Mouse (Mus musculus): ENCODE results near the gene Fam129a. TPM values are rescaled to one million over a fixed set of nuclear protein-coding genes. Genes with fewer than 3 reads are reported as not detected.

Gene Fam129a
- polyA plus RNA-seq, 1 experiment from 2014 or later: 4.6 TPM

- ATAC-seq (ENCODE audit: insufficient read depth): no peak
- peaks cover 10% of the 10 kb centered on the region for H3K4me1 ChIP-seq (ENCODE audit: insufficient read depth)
Measured at GRCm38 (mm10) chr1:151710424-151711055, 139.6 kb downstream of the Fam129a start.

GRCm38 (mm10) chr1:151711062-151711461, 140.1 kb downstream of the Fam129a start:
- no peaks in the 10 kb centered on the region for H3K36me3 ChIP-seq (ENCODE audit: insufficient read depth)
- TF ChIP-seq CTCF (IDR thresholded peaks at IDR 0.05; ENCODE audit: low read depth): no peak
- H3K27ac ChIP-seq (ENCODE audit: low read depth): no peak overlapping the region
- no peak overlapping the region for H3K9ac ChIP-seq
- 63% methylated on average over 7 of the region's 7 CpGs for WGBS
- no peaks in the 10 kb centered on the region for H3K27me3 ChIP-seq (ENCODE audit: insufficient read depth, low read length)
- H3K4me2 ChIP-seq: no peak overlapping the region
- H3K4me3 ChIP-seq (ENCODE audit: low read depth, low read length): no peak overlapping the region
- DNase-seq (no peak), ATAC-seq (ENCODE audit: insufficient read depth) (no peak)
- H3K9me3 ChIP-seq (ENCODE audit: low read depth, low read length): no peaks in the 10 kb centered on the region
- H3K4me1 ChIP-seq (ENCODE audit: insufficient read depth): peaks cover 10% of the 10 kb centered on the region

More at GRCm38 (mm10) chr1:151710424-151711055, 139.6 kb downstream of the Fam129a start:
- WGBS: 41% methylated on average over 5 of the region's 5 CpGs
- Histone ChIP-seq H3K4me2 (no peak overlapping the region), H3K4me3 (ENCODE audit: low read depth, low read length) (no peak overlapping the region), H3K27ac (ENCODE audit: low read depth) (no peak overlapping the region), H3K9ac (no peak overlapping the region), H3K27me3 (ENCODE audit: insufficient read depth, low read length) (no peaks in the 10 kb centered on the region), H3K9me3 (ENCODE audit: low read depth, low read length) (no peaks in the 10 kb centered on the region), H3K36me3 (ENCODE audit: insufficient read depth) (no peaks in the 10 kb centered on the region)
- peak; percentile 51 for DNase-seq
- no peak for TF ChIP-seq CTCF (IDR thresholded peaks at IDR 0.05; ENCODE audit: low read depth)

- H3K4me3 ChIP-seq (ENCODE audit: low read depth, low read length): no peak overlapping the region
- H3K36me3 ChIP-seq (ENCODE audit: insufficient read depth): no peaks in the 10 kb centered on the region
- no peak for ATAC-seq (ENCODE audit: insufficient read depth)
- no peak overlapping the region for H3K4me2 ChIP-seq
- no peak for DNase-seq
- no peak overlapping the region for H3K27ac ChIP-seq (ENCODE audit: low read depth)
- H3K9me3 ChIP-seq (ENCODE audit: low read depth, low read length): no peaks in the 10 kb centered on the region
- H3K9ac ChIP-seq: no peak overlapping the region
- TF ChIP-seq CTCF (IDR thresholded peaks at IDR 0.05; ENCODE audit: low read depth): no peak
- H3K4me1 ChIP-seq (ENCODE audit: insufficient read depth): peaks cover 10% of the 10 kb centered on the region
- no peaks in the 10 kb centered on the region for H3K27me3 ChIP-seq (ENCODE audit: insufficient read depth, low read length)
- WGBS: 53% methylated on average over 5 of the region's 5 CpGs
Measured at GRCm38 (mm10) chr1:151712664-151713063, 141.7 kb downstream of the Fam129a start.

GRCm38 (mm10) chr1:151713622-151714021, 142.6 kb downstream of the Fam129a start:
- DNase-seq (no peak), ATAC-seq (ENCODE audit: insufficient read depth) (no peak)
- Histone ChIP-seq H3K27ac (ENCODE audit: low read depth) (no peak overlapping the region), H3K9me3 (ENCODE audit: low read depth, low read length) (no peaks in the 10 kb centered on the region), H3K9ac (no peak overlapping the region), H3K4me2 (no peak overlapping the region), H3K36me3 (ENCODE audit: insufficient read depth) (no peaks in the 10 kb centered on the region), H3K27me3 (ENCODE audit: insufficient read depth, low read length) (no peaks in the 10 kb centered on the region), H3K4me3 (ENCODE audit: low read depth, low read length) (no peak overlapping the region), H3K4me1 (ENCODE audit: insufficient read depth) (peaks cover 10% of the 10 kb centered on the region)
- no peak for TF ChIP-seq CTCF (IDR thresholded peaks at IDR 0.05; ENCODE audit: low read depth)

GRCm38 (mm10) chr1:151716024-151716710, 145.2 kb downstream of the Fam129a start:
- DNase-seq: peak; percentile 36
- no peak overlapping the region for H3K4me2 ChIP-seq
- H3K4me3 ChIP-seq (ENCODE audit: low read depth, low read length): no peak overlapping the region
- no peak overlapping the region for H3K27ac ChIP-seq (ENCODE audit: low read depth)
- H3K9me3 ChIP-seq (ENCODE audit: low read depth, low read length): no peaks in the 10 kb centered on the region
- H3K9ac ChIP-seq: no peak overlapping the region
- 76% methylated on average over 11 of the region's 11 CpGs for WGBS
- peak; percentile 58 for TF ChIP-seq CTCF (IDR thresholded peaks at IDR 0.05; ENCODE audit: low read depth)
- H3K4me1 ChIP-seq (ENCODE audit: insufficient read depth): peaks cover 10% of the 10 kb centered on the region
- no peaks in the 10 kb centered on the region for H3K36me3 ChIP-seq (ENCODE audit: insufficient read depth)
- no peaks in the 10 kb centered on the region for H3K27me3 ChIP-seq (ENCODE audit: insufficient read depth, low read length)
- peak; percentile 38; the same call in 1 of the 2 replicates for ATAC-seq (ENCODE audit: insufficient read depth)

- no peaks in the 10 kb centered on the region for H3K9me3 ChIP-seq (ENCODE audit: low read depth, low read length)
- H3K36me3 ChIP-seq (ENCODE audit: insufficient read depth): no peaks in the 10 kb centered on the region
- no peak for ATAC-seq (ENCODE audit: insufficient read depth)
- DNase-seq: no peak
- no peaks in the 10 kb centered on the region for H3K27me3 ChIP-seq (ENCODE audit: insufficient read depth, low read length)
- no peak overlapping the region for H3K27ac ChIP-seq (ENCODE audit: low read depth)
- H3K4me3 ChIP-seq (ENCODE audit: low read depth, low read length): no peak overlapping the region
- WGBS: 93% methylated on average over 5 of the region's 5 CpGs
- peaks cover 10% of the 10 kb centered on the region for H3K4me1 ChIP-seq (ENCODE audit: insufficient read depth)
- no peak overlapping the region for H3K9ac ChIP-seq
- no peak for TF ChIP-seq CTCF (IDR thresholded peaks at IDR 0.05; ENCODE audit: low read depth)
- H3K4me2 ChIP-seq: no peak overlapping the region
Measured at GRCm38 (mm10) chr1:151717624-151718023, 146.6 kb downstream of the Fam129a start.

- H3K4me1 ChIP-seq (ENCODE audit: insufficient read depth): peaks cover 10% of the 10 kb centered on the region
- H3K4me3 ChIP-seq (ENCODE audit: low read depth, low read length): no peak overlapping the region
- no peak for ATAC-seq (ENCODE audit: insufficient read depth)
- H3K9me3 ChIP-seq (ENCODE audit: low read depth, low read length): no peaks in the 10 kb centered on the region
- DNase-seq: no peak
- 73% methylated on average over 8 of the region's 8 CpGs for WGBS
- H3K4me2 ChIP-seq: no peak overlapping the region
- H3K36me3 ChIP-seq (ENCODE audit: insufficient read depth): no peaks in the 10 kb centered on the region
- H3K27me3 ChIP-seq (ENCODE audit: insufficient read depth, low read length): no peaks in the 10 kb centered on the region
- H3K9ac ChIP-seq: no peak overlapping the region
- no peak for TF ChIP-seq CTCF (IDR thresholded peaks at IDR 0.05; ENCODE audit: low read depth)
- no peak overlapping the region for H3K27ac ChIP-seq (ENCODE audit: low read depth)
Measured at GRCm38 (mm10) chr1:151718575-151718974, 147.6 kb downstream of the Fam129a start.
